Mouse (Mus musculus) NIH3T3 (cell line): ENCODE results near the gene Hlcs.
A peak's percentile ranks its signal among the peaks of the same experiment; 100 is the strongest.

ENCODE experiments used
- DNase-seq: peaks from one replicate; pipeline ENCODE4 v3.0.0-alpha.2; 2012; ENCODE audit warnings: low read depth

The Hlcs gene

GRCm38 (mm10) chr16:94289138-94290072 is 24.0 kb downstream of the Hlcs start:
- no peak for DNase-seq

DNA sequence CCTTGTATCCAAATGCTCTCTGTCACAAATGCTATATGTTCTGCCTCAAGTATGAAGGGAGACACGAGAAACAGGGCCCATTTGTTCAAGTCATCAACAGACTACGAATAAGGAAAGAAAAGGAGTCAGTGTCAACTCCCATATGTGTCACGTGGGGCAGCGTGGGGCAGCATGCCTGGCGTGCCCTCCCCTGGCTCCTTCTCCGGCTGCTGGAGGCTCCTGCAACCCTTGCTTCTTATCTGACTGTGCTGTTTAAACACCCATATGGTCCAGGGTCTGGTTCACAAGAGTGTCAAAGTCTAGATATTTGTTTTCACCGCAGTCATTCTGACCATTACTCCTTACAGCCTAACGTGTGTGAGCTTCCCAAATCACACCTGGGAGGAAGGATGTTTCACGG is 25.5 kb downstream of the Hlcs start:
- DNase-seq: no peak

DNA sequence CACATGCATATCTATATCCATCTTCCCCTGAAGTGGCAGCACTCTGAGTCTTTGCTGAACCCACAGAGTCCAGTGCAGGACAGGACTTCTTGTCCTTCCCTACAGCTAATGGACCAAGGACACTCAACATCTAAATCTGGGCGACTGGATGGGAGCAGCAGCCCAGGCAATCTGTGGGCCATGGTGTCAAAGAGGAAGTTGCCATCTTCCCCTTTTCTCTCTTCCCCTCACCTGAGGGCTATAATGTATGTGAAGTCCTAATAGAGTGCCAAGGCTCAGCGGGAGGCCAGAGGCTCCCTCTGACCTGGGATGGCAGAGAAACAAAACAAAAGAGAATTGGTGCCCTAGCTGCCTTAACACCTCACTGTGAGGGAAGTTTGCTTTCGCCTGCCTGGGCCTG is 29.4 kb downstream of the Hlcs start:
- DNase-seq: no peak

- DNase-seq: no peak
Observed at GRCm38 (mm10) chr16:94270826-94271225, 42.5 kb downstream of the Hlcs start.

DNA sequence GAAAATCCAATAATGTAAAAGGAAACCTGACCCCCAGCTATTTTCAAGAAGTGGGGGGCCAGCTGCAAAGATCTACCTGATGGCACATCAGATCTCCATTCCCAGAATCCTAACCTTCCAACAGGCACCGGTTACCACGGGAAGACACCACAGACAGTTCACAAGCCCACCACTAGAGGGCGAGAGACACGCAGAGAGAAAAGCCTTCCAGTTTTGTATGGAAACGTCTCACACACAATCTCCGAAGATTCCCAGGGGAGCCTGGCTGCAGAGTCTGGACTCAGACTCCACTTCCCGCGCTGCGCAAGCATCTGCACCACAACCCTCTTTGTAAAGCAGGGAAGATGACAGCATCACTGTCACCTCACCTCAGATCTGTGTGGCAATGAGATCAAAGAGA is 43.7 kb downstream of the Hlcs start:
- DNase-seq: peak; percentile 94

DNA sequence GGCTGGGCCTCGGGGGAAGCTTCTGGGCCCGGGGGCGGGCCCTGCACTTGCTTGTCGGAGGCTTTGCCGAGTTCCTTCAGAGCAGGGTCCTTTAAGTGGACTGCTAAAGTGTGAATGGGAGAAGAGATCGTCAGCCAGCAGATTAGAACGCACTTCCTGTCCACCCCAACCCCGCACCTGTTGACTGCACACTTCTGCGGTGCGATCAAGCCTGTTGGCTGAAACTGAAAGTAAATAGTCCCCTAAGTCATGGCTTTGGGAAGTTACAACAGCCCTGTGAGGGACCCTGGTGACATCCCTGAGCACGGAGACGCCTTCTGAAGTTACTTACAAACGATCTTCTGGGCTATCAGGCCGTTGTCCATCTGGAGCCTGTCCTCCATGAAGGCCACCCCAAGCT is 45.2 kb downstream of the Hlcs start:
- DNase-seq: no peak

GRCm38 (mm10) chr16:94264611-94265010 is 48.8 kb downstream of the Hlcs start:
- no peak for DNase-seq

GRCm38 (mm10) chr16:94262501-94262900 is 50.9 kb downstream of the Hlcs start:
- no peak for DNase-seq

DNA sequence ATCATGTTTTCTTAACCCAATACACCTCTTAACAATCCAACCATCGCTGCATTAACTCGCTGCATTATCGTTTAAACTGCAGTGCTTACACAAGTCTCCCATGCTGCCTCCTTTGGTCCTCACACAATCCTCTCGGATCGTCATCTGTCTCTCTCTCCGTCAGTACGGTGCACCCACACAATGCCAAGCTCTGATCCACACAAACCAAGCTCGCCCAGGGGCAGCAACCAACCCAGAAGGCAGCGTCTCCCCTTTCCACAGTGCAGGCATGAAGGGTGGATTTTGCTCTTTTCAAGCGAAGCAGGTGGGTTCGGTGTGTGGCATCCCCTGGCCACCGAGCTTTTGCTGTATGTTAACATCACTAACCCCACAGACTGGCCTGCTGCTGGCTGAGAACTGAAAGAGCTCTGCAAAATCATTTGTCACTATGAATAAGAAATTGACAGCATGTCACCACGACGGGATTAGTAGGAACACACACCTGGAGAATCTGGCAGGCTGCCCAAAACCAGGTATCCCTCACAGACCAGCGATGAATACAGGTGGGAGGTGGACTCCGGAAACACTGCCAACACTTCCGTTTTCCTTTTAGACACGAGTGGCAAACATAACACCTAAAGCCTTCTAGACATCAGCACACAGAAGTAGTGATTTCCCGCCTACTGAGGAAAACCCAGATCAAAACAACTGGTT is 52.3 kb downstream of the Hlcs start:
- DNase-seq: no peak

DNA sequence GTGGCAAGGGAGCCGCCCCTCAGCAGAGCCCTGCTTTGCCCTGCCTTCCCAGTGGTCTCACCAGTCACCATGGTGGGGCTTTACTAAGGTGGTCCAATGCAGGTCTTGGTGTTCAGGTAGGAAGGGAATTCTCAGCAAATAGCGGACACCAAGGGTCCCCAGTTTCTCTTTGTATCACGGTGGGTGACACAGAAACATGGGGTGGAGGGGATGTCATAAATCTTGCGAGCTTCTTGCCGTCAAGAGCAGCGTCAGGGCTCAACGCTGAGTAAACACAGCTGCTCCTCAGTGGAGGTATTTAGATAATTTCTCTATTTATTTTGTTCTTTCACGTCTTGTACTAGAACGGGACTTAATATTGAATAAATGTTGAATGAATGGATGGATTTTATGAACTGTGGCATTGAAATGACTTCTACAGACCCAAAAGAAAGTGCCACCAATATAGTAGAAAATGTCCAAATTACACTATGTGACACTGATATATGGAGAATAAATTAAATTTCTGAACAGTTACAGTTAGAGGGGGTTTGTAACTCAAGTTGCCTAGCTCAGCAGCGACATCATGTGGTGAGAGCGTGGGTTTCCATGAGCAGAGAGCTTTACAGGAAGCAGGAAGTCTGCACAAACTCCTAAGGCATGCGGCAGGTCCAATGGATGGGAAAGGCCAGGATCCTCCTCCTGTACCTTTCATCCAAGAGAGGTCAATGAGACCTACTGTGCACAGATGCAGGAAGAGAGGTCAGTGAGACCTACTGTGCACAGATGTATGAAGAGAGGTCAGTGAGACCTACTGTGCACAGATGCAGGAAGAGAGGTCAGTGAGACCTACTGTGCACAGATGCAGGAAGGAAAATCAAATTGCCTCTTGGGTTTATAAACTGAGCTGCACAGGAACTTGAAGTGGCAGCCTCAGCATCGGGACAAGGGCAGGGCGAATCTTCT is 54.7 kb downstream of the Hlcs start:
- peak; percentile 91 for DNase-seq

DNA sequence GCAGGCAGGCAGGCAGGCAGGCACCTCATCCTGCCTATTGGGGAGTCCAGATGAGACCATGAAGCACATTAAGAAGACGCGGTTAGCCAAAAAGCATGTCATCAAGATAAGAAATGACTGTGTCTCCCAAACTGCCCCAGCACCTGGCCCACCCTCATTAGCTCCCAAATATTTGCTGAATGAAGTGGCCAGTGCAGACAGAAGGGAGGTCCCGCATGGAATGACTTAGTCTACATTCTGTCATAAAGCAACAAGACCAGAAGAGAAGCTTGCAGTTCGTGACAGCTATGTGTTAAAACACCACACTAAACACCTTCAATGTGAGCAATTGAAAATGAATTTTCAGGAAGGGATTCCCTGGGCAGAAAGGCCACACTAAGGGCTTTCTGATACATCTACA is 57.8 kb downstream of the Hlcs start:
- no peak for DNase-seq

GRCm38 (mm10) chr16:94255035-94255434 is 58.3 kb downstream of the Hlcs start:
- no peak for DNase-seq

- DNase-seq: no peak
Observed at GRCm38 (mm10) chr16:94254415-94254891, 58.9 kb downstream of the Hlcs start.

GRCm38 (mm10) chr16:94253671-94254414 is 59.5 kb downstream of the Hlcs start:
- DNase-seq: no peak

- DNase-seq: no peak
Observed at GRCm38 (mm10) chr16:94251756-94252155, 61.6 kb downstream of the Hlcs start.

DNA sequence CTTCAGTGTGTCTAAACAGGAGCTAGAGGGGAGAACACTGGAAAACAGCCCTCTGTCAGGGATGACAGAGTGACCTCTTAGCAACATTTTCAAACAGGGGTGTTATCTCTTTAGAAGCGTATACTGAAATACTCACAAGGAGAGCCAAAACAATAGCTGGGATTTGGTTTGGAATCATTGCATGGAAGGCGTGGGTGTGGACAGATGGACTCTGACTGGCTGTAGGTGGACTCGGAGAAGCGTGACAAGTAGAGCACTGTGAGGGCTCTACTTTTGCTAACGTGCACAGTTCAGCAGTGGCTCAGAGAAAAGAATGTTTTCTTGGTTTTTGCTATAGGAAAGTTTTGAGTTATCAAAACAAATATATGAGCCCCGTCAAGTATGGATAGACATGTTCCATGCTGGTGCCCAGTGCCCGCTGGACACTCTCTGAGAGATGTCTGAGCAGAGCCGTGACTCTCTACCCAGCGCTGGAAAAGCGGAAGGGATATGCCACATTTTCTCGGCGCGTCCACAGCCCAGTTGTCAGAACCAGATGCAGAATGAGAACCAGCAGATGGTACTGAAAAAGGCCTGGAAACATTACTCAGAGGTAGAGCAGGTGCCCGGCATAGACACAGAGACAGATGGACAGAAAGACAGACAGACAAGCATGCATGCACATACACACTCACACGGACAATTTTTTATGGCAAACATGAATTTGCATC is 62.6 kb downstream of the Hlcs start:
- DNase-seq: no peak

DNA sequence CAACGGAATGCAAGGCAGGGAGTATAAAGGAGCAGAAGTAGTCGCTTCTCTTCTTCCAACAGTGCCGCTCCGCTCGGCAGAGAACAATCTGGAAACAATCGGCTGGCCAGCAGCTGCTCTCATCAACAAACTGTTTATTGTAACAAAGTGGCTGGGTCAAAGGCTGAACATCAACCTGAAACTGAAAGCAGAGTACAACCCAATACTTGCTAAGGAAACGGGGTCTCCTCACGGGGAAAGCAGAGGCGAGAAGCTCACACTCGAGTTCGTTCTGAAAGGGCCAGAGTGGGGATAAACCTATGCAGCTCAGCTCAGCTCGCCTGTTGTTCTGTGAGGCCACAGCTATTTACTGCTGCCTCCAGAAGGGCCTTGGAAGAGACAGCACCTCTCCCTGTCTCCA is 63.2 kb downstream of the Hlcs start:
- no peak for DNase-seq

- no peak for DNase-seq
Observed at GRCm38 (mm10) chr16:94249666-94250065, 63.7 kb downstream of the Hlcs start.

DNA sequence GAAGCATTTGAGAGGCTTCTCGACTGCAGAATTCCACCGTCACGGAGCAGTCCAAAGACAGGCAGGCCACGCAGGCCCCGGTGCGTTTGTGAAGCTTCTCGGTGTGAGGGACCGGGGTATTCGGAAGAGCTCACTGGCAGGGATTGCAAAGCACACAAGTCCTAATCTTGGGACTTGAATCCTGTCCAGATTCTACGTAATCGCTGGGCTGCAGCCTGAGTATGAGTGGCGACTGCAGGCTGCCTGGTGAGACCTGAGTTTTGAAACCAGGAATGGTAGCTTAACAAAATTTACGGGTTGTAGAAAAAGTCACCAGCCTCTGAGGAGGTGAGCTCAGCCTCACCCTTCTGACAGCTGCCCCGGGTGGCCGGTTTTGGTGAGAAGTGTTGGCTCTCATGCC is 64.7 kb downstream of the Hlcs start:
- DNase-seq: no peak

DNA sequence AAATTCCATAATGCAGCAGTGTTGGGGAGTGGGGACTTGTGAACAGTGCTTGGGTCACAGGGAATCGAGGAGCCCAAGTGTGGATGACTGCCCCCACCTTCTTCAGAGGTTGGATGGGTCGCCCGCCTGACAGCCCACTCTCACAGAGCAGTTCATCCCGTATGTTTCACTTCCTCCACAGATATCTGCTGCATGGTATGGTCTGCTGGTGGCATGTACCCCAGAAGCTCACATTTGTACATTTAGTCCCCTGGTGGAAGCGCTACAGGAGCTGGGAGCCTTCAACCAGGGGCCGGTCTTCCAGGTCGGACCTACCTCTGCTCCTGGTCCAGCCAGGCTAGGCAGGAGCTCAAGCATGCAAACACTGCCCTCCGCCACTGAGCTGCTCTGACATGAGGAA is 66.4 kb downstream of the Hlcs start:
- DNase-seq: no peak
